8 mouse cellular contexts compared by ENCODE assay signal in genomic region chr6:29768791-29769441, GRCm38 (mm10). TPM values are rescaled to one million over a fixed set of nuclear protein-coding genes. Genes with fewer than 3 reads are reported as not detected.
DNase-seq lines count a peak whose midpoint lies in the region; ATAC-seq and TF ChIP-seq lines count a peak whose summit lies in the region.

No protein-coding gene starts in this region.

- peak; percentile 51 for DNase-seq in thymus, postnatal 0 days (ENCODE audit: low spot score)
- no peak for DNase-seq in thymus, adult 18-20 months
- peak; percentile 58 for DNase-seq in brain, adult 2 months (ENCODE audit: low read depth, low spot score)
- peak; percentile 28 to 40 for DNase-seq in frontal cortex, postnatal 36 days (ENCODE audit: low spot score in 2 of 2)
- peak; percentile 67 for DNase-seq in kidney, adult 18-20 months
- peak; percentile 52 for DNase-seq in lung, embryonic 14.5 days
- no peak for DNase-seq in ovary, postnatal 10 days (ENCODE audit: low spot score)

- no peaks in the 10 kb centered on the region for H3K4me1 ChIP-seq in lung, embryonic 14.5 days (ENCODE audit: insufficient read depth)
- peaks cover 6% of the 10 kb centered on the region; the same call in 1 of the 2 replicates for H3K4me1 ChIP-seq in neural tube, embryonic 14.5 days (ENCODE audit: control insufficient read depth, insufficient read depth, low read length)

- H3K9me3 ChIP-seq in lung, embryonic 14.5 days (ENCODE audit: low read depth, low read length), result no peaks in the 10 kb centered on the region
- H3K9me3 ChIP-seq in neural tube, embryonic 14.5 days (ENCODE audit: control insufficient read depth, low read length), result no peaks in the 10 kb centered on the region

- H3K27ac ChIP-seq in lung, embryonic 14.5 days (ENCODE audit: low read depth), result peak overlapping the region; percentile 80
- peak overlapping the region; percentile 92 for H3K27ac ChIP-seq in neural tube, embryonic 14.5 days (ENCODE audit: low read depth, low read length)

- peak overlapping the region; percentile 76 for H3K4me2 ChIP-seq in lung, embryonic 14.5 days
- peak overlapping the region; percentile 46 for H3K4me2 ChIP-seq in neural tube, embryonic 14.5 days (ENCODE audit: low read depth, low read length)

- under 1% methylated on average over 50 of the region's 50 CpGs for WGBS in lung, embryonic 14.5 days
- WGBS in neural tube, embryonic 14.5 days, result 0% methylated on average over 49 of the region's 50 CpGs

- H3K4me3 ChIP-seq in lung, embryonic 14.5 days (ENCODE audit: low read depth, low read length), result peak overlapping the region; percentile 89
- H3K4me3 ChIP-seq in neural tube, embryonic 14.5 days (ENCODE audit: low read depth, low read length), result peak overlapping the region; percentile 86

- H3K27me3 ChIP-seq in lung, embryonic 14.5 days (ENCODE audit: insufficient read depth, low read length), result no peaks in the 10 kb centered on the region
- no peaks in the 10 kb centered on the region for H3K27me3 ChIP-seq in neural tube, embryonic 14.5 days (ENCODE audit: control insufficient read depth, insufficient read depth, low read length)

- no peaks in the 10 kb centered on the region for H3K36me3 ChIP-seq in lung, embryonic 14.5 days (ENCODE audit: insufficient read depth)
- no peaks in the 10 kb centered on the region for H3K36me3 ChIP-seq in neural tube, embryonic 14.5 days (ENCODE audit: control insufficient read depth, insufficient read depth, low read length)

- ATAC-seq in lung, embryonic 14.5 days (ENCODE audit: insufficient read depth), result peak; percentile 49
- ATAC-seq in neural tube, embryonic 14.5 days (ENCODE audit: low read depth), result no peak; the same call in 1 of the 2 replicates

- no peak for TF ChIP-seq CTCF in lung, embryonic 14.5 days (IDR thresholded peaks at IDR 0.05; ENCODE audit: low read depth)

- H3K9ac ChIP-seq in lung, embryonic 14.5 days, result peak overlapping the region; percentile 74
- H3K9ac ChIP-seq in neural tube, embryonic 14.5 days (replicated peaks; ENCODE audit: low read depth, low read length), result peak overlapping the region; percentile 84

RNA-seq across cellular contexts. Expression of gene Ahcyl2, which starts 1.1 kb away (rescaled TPM):
- 13.8 and 17.2 TPM in 2 replicates for polyA plus RNA-seq in thymus, postnatal 0 days (2015; fragmentation: Nextera tagmentation; extraction: Ambion mirVana)
- 10.1 and 12.4 TPM in 2 replicates for polyA plus RNA-seq in lung, embryonic 14.5 days (2014; fragmentation: Nextera tagmentation; extraction: Ambion mirVana)
- 27.3 and 28.9 TPM in 2 replicates for polyA plus RNA-seq in neural tube, embryonic 14.5 days (2014; fragmentation: Nextera tagmentation; extraction: Ambion mirVana)

RNA-seq across cellular contexts. Expression of gene Smo, which starts 33.6 kb away (rescaled TPM):
- 13.2 and 18.1 TPM in 2 replicates for polyA plus RNA-seq in thymus, postnatal 0 days (2015; fragmentation: Nextera tagmentation; extraction: Ambion mirVana)
- 60.9 and 69.1 TPM in 2 replicates for polyA plus RNA-seq in lung, embryonic 14.5 days (2014; fragmentation: Nextera tagmentation; extraction: Ambion mirVana)
- polyA plus RNA-seq in neural tube, embryonic 14.5 days (2014; fragmentation: Nextera tagmentation; extraction: Ambion mirVana), result 9.2 and 14.5 TPM in 2 replicates

Comparison
In these comparisons a context has a peak if more than half of its experiments do, and no peak if none do; other contexts are left out.
1. DNase-seq: peak in thymus, postnatal 0 days (single experiment), brain, adult 2 months (single experiment), frontal cortex, postnatal 36 days (2 of 2), kidney, adult 18-20 months (single experiment) and lung, embryonic 14.5 days (single experiment); none in thymus, adult 18-20 months (0 of 2) and ovary, postnatal 10 days (single experiment).